Mouse (Mus musculus): ENCODE measurements around the gene Rhot1. TPM values are rescaled to one million over a fixed set of nuclear protein-coding genes. Genes with fewer than 3 reads are reported as not detected.
"Not testable (repeated sequence)": the region's sequence is repeated elsewhere in the genome, so short reads cannot be mapped to it uniquely, and the experiment has no call there.

The Rhot1 gene
- polyA plus RNA-seq, 1 experiment from 2014 or later = 24.6 TPM

DNA sequence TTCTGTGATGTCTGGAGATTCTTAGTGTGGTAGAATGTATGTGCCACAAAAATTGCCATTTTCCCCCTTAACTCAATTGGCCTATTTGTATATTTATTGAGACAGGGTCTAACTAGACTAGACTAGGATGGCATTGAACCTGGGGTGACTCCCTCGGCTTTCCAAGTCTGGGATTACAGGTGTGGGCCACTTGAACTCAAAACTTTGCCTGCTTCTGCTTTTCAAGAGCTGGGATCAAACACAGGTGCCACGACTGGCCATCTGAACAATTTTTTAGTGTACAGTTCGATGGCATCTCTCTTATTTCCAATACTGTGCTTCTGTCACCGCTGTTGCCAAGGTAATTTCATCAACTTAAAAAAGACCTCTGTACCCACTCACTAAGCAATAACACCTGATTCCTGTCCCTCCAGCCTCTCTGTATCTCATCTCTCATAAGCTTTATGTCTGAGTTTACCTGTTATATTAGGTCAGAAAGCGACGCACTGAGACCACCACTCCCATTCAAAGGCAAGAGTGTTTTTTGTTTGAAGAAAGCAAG lies 24.2 kb upstream of the Rhot1 start:
- TF ChIP-seq CTCF (IDR thresholded peaks at IDR 0.05; ENCODE audit: low read depth) = no peak
- TF ChIP-seq EP300 (IDR thresholded peaks at IDR 0.05; ENCODE audit: low read depth) = no peak
- no peaks in the 10 kb centered on the region for H3K9me3 ChIP-seq (ENCODE audit: low read length)
- no peaks in the 10 kb centered on the region for H3K27me3 ChIP-seq (ENCODE audit: insufficient read depth, low read length)
- H3K4me1 ChIP-seq (ENCODE audit: insufficient read depth) = no peaks in the 10 kb centered on the region
- DNase-seq = no peak
- peak overlapping the region; percentile 98; the same call in 1 of the 2 replicates for H3K9ac ChIP-seq (replicated peaks)
- peak overlapping the region; percentile 81 for H3K4me2 ChIP-seq (ENCODE audit: low read depth, low read length)
- peak overlapping the region; percentile 94 for H3K27ac ChIP-seq (ENCODE audit: low read depth)
- H3K36me3 ChIP-seq (replicated peaks; ENCODE audit: insufficient read depth, low read length) = 0 out of 2 replicates have a peak, but pooled peaks cover 7% of the 10 kb centered on the region
- no peak for ATAC-seq
- WGBS (ENCODE audit: insufficient replicate concordance) = 77% methylated on average over 6 of the region's 6 CpGs
- H3K4me3 ChIP-seq (ENCODE audit: low read depth, low read length) = peak overlapping the region; percentile 95

DNA sequence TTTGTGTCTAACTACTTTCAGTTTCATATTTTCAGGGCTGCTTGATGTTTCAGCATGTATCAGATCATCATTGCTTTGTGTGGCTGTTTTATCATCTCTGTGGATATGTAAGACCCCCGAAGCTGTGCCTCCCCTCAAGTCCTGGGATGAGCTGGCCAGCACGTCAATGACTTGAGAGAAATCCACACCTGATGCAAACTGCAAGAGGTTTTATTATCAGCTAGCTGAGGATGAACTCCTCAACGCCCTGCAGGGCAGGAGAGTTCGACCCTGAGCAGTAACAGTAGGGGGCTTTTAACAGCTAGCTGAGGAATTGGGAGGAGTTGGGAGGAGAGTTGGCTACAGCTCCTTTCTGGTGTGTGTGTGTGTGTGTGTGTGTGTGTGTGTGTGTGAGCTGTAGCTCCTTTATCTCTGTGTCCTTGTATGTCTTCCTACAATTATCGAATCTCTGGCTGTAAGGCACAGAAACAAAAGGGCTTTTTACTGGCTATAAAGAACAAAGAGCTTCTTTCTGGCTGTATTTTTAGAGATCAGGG lies 23.3 kb upstream of the Rhot1 start:
- 75% methylated on average over 5 of the region's 5 CpGs for WGBS (ENCODE audit: insufficient replicate concordance)
- not testable (repeated sequence) for H3K27me3 ChIP-seq (ENCODE audit: insufficient read depth, low read length); H3K9me3 ChIP-seq (ENCODE audit: low read length); H3K36me3 ChIP-seq (replicated peaks; ENCODE audit: insufficient read depth, low read length); H3K9ac ChIP-seq (replicated peaks); ATAC-seq; H3K4me1 ChIP-seq (ENCODE audit: insufficient read depth); DNase-seq; H3K27ac ChIP-seq (ENCODE audit: low read depth)
- Histone ChIP-seq H3K4me2 (ENCODE audit: low read depth, low read length) (peak overlapping the region; percentile 81), H3K4me3 (ENCODE audit: low read depth, low read length) (0 out of 2 replicates have a peak overlapping the region, but pooled peaks have one; percentile 95)

DNA sequence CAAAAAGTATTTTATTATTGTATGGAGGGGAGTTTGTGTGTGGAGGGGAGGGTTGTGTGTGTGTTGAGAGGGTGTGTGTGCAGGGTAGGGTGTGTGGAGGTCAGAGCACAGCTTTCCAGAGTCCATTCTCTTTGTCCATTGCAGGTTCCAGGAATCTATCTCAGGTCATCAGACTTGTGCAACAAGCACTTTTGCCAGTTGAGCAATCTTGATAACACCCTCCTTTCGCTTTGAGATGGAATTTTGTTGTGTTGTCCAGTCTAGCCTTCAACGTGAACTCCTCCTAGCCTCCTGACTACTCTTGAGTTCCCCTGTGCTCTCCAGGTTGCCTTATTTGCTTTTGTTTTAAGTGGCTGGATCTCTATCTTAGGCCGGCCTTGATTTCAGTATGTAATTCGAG lies 18.5 kb upstream of the Rhot1 start:
- peak; percentile 86 for ATAC-seq
- 69% methylated on average over 4 of the region's 4 CpGs for WGBS (ENCODE audit: insufficient replicate concordance)
- H3K27ac ChIP-seq (ENCODE audit: low read depth) = peak overlapping the region; percentile 76

DNA sequence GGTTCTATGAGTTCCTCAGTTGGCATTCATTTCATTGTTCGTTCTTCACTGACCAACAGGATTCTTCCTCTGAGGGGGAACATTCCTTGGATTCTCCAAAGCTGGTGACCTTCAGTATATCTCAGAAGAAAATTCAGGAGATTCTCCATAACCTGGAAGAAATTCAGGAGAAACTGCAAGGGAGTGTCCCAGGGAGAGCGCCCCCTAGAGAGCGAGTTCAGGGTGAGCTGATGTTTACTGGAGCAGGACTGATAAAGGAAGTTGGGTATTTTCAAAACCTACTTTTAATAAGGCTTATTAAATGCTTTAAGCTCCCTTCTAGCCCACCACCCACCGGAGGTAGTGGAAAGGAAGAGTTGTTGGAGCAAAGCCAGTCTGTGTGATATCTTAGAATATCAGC lies 15.0 kb upstream of the Rhot1 start:
- ATAC-seq (no peak), DNase-seq (no peak)
- H3K4me3 ChIP-seq (ENCODE audit: low read depth, low read length) = no peak overlapping the region
- H3K9me3 ChIP-seq (ENCODE audit: low read length) = no peaks in the 10 kb centered on the region
- no peak overlapping the region for H3K9ac ChIP-seq (replicated peaks)
- H3K4me1 ChIP-seq (ENCODE audit: insufficient read depth) = no peaks in the 10 kb centered on the region
- no peak overlapping the region for H3K27ac ChIP-seq (ENCODE audit: low read depth)
- 85% methylated on average over 4 of the region's 4 CpGs for WGBS (ENCODE audit: insufficient replicate concordance)
- no peak overlapping the region for H3K4me2 ChIP-seq (ENCODE audit: low read depth, low read length)
- TF ChIP-seq EP300 (IDR thresholded peaks at IDR 0.05; ENCODE audit: low read depth) (no peak), CTCF (IDR thresholded peaks at IDR 0.05; ENCODE audit: low read depth) (peak; percentile 29)
- peaks cover 25% of the 10 kb centered on the region for H3K36me3 ChIP-seq (replicated peaks; ENCODE audit: insufficient read depth, low read length)
- H3K27me3 ChIP-seq (ENCODE audit: insufficient read depth, low read length) = no peaks in the 10 kb centered on the region

More for the DNA sequence above, 18.5 kb upstream of the Rhot1 start:
- no peaks in the 10 kb centered on the region for H3K27me3 ChIP-seq (ENCODE audit: insufficient read depth, low read length)
- no peak for TF ChIP-seq CTCF (IDR thresholded peaks at IDR 0.05; ENCODE audit: low read depth)
- TF ChIP-seq EP300 (IDR thresholded peaks at IDR 0.05; ENCODE audit: low read depth) = peak; percentile 55; the same call in 1 of the 2 replicates
- no peak overlapping the region for H3K4me3 ChIP-seq (ENCODE audit: low read depth, low read length)
- no peak overlapping the region for H3K4me2 ChIP-seq (ENCODE audit: low read depth, low read length)
- no peaks in the 10 kb centered on the region for H3K4me1 ChIP-seq (ENCODE audit: insufficient read depth)
- no peaks in the 10 kb centered on the region for H3K9me3 ChIP-seq (ENCODE audit: low read length)
- H3K36me3 ChIP-seq (replicated peaks; ENCODE audit: insufficient read depth, low read length) = peaks cover 22% of the 10 kb centered on the region
- no peak for DNase-seq
- H3K9ac ChIP-seq (replicated peaks) = no peak overlapping the region

DNA sequence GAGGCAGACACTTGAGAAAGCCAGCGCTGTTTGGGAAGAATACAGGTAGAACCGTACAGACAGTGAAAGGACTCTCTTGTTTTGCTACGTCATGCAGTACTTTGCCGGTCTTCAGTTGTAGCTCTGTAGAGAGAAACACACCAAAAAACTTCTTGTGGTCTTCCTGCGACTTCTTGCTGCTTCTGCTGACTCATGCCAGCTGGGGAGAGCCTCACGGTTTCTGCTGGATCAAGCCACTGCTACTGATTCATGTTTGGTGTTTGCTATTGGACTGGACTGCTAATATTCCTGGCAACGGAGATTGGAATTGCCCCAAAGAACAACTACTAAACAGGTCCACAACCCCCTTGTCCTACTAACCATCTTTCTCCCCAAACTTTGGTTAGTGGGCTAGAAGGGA lies 12.5 kb upstream of the Rhot1 start:
- H3K9me3 ChIP-seq (ENCODE audit: low read length) = no peaks in the 10 kb centered on the region
- TF ChIP-seq EP300 (IDR thresholded peaks at IDR 0.05; ENCODE audit: low read depth) = no peak
- TF ChIP-seq CTCF (IDR thresholded peaks at IDR 0.05; ENCODE audit: low read depth) = no peak
- no peak overlapping the region for H3K4me3 ChIP-seq (ENCODE audit: low read depth, low read length)
- no peaks in the 10 kb centered on the region for H3K4me1 ChIP-seq (ENCODE audit: insufficient read depth)
- H3K9ac ChIP-seq (replicated peaks) = no peak overlapping the region
- no peak overlapping the region for H3K4me2 ChIP-seq (ENCODE audit: low read depth, low read length)
- DNase-seq = no peak
- no peak for ATAC-seq
- H3K36me3 ChIP-seq (replicated peaks; ENCODE audit: insufficient read depth, low read length) = peaks cover 20% of the 10 kb centered on the region
- WGBS (ENCODE audit: insufficient replicate concordance) = 80% methylated on average over 7 of the region's 7 CpGs
- H3K27me3 ChIP-seq (ENCODE audit: insufficient read depth, low read length) = no peaks in the 10 kb centered on the region
- H3K27ac ChIP-seq (ENCODE audit: low read depth) = no peak overlapping the region

DNA sequence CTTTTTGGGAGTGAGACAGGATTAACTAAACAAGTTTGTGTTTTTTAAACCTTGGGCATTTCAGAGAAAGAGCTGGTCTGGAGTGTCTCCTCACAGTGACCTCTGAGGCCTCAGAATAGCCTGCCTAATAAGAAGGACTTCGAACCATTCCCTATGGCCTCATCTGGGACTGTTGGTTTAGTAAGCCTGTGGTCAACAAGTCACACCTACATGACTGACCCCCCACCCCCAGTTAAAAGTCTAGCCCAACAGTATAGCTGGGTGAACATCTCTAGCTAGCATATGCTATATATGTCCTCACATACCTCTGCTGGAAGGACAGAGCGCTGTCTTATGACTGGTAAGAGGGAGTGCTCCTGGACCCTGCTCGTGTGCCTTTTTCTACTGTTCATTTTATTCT lies 9.5 kb upstream of the Rhot1 start:
- WGBS (ENCODE audit: insufficient replicate concordance) = 73% methylated on average over 3 of the region's 3 CpGs
- ATAC-seq (peak; percentile 80), DNase-seq (no peak)
- no peak overlapping the region for H3K4me2 ChIP-seq (ENCODE audit: low read depth, low read length)
- H3K36me3 ChIP-seq (replicated peaks; ENCODE audit: insufficient read depth, low read length) = peaks cover 13% of the 10 kb centered on the region
- H3K9ac ChIP-seq (replicated peaks) = no peak overlapping the region
- TF ChIP-seq EP300 (IDR thresholded peaks at IDR 0.05; ENCODE audit: low read depth) (no peak), CTCF (IDR thresholded peaks at IDR 0.05; ENCODE audit: low read depth) (no peak)
- no peaks in the 10 kb centered on the region for H3K27me3 ChIP-seq (ENCODE audit: insufficient read depth, low read length)
- no peaks in the 10 kb centered on the region for H3K9me3 ChIP-seq (ENCODE audit: low read length)
- peaks cover 2% of the 10 kb centered on the region; the same call in 1 of the 2 replicates for H3K4me1 ChIP-seq (ENCODE audit: insufficient read depth)
- H3K27ac ChIP-seq (ENCODE audit: low read depth) = 0 out of 2 replicates have a peak overlapping the region, but pooled peaks have one; percentile 30
- H3K4me3 ChIP-seq (ENCODE audit: low read depth, low read length) = no peak overlapping the region
